Mouse (Mus musculus) olfactory bulb, adult 2 months (tissue): ENCODE measurements around the gene Plekhg5. TPM values are rescaled to one million over a fixed set of nuclear protein-coding genes. Genes with fewer than 3 reads are reported as not detected.

Experiments
- H3K27ac ChIP-seq: fragments of 200-500 bp; 2 replicates; pipeline ENCODE4 v1.5.1; 2012; ENCODE audit warnings: low read depth, low read length; ENCODE audit not compliant: insufficient read depth
- H3K4me1 ChIP-seq: fragments of 200-500 bp; 2 replicates; pipeline ENCODE4 v1.6.1; 2012; ENCODE audit warnings: low read length; ENCODE audit not compliant: control insufficient read depth, insufficient read depth
- H3K4me3 ChIP-seq: fragments of 200-500 bp; 2 replicates; pipeline ENCODE4 v1.5.1; 2012; ENCODE audit warnings: mild to moderate bottlenecking, low read depth, low read length, moderate library complexity; ENCODE audit not compliant: insufficient read depth
- CTCF ChIP-seq: fragments of 200-500 bp; IDR thresholded peaks from 2 replicates; pipeline ENCODE4 v1.5.1; 2012; ENCODE audit warnings: low read depth, mild to moderate bottlenecking, low read length, moderate library complexity; ENCODE audit not compliant: insufficient read depth
- POLR2A ChIP-seq: fragments of 200-500 bp; IDR thresholded peaks from 2 replicates; pipeline ENCODE4 v1.6.1; 2012; ENCODE audit warnings: mild to moderate bottlenecking, low read depth, low read length, moderate library complexity; ENCODE audit not compliant: insufficient read depth
- WGBS: fragments of 180-500 bp; shearing (Covaris S2); methylation state at CpG from one replicate; pipeline ENCODE4 v1.1.7; 2018; 5-methylcytosine and 5-hydroxymethylcytosine counted together
- polyA plus RNA-seq: library from polyadenylated mRNA; stranded (reverse); fragments of >200 nt; gene quantifications from 2 replicates; pipeline ENCODE4 v1.2.4, GENCODE M21; 2012; ENCODE audit warnings: low replicate concordance; ENCODE audit not compliant: missing spikeins, insufficient read depth, insufficient read length

The Plekhg5 gene
- polyA plus RNA-seq, 1 experiment: not detected

DNA sequence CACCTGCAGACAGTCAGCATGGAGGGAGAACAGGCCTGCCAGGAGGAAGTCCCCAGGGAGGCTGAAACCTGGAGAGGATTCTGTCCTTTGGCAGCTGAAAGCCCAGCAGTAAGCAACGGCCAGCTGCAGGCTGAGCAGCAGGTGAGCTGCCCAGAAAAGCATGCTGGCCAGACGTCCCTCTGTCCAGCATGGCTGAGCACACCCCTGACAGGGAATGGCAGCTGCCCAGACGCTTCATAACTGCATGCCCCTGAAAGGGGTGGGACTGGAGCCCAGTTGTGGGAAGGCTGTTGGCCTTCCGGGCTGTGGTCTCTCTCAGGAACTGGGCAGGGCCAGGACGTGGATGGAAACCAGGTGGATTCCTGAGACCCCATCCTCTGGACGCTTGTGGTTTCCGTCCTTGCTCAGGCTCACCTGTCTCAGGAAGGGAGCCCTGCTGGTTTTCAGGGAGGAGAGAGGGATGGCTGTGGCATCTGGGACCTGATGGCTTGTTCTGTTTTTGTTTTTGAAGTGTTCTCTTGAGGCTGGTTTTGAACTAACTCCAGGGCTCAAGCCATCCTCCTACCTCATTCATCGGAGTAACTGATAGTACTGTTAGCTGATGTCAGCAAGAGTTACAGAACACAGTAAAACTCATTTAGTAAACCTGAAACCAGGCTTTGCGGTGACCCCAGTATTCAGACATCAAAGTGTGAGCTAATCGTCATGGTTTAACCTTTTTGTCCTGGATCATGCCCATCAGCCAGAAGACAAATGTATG, 33.9 kb upstream of the Plekhg5 start, which contains the start of gene Tas1r1:
Tas1r1 (minus strand) TSS at position 344 of the 760 bp plus-strand sequence.
- WGBS: 45% methylated on average over 10 of the region's 10 CpGs
- H3K4me1 ChIP-seq: peaks cover 14% of the 10 kb centered on the region
- peak within 1 kb of the TSS; percentile 99 for H3K4me3 ChIP-seq
- TF ChIP-seq CTCF: no peak
- TF ChIP-seq POLR2A: no peak
- no peak within 1 kb of the TSS for H3K27ac ChIP-seq

DNA sequence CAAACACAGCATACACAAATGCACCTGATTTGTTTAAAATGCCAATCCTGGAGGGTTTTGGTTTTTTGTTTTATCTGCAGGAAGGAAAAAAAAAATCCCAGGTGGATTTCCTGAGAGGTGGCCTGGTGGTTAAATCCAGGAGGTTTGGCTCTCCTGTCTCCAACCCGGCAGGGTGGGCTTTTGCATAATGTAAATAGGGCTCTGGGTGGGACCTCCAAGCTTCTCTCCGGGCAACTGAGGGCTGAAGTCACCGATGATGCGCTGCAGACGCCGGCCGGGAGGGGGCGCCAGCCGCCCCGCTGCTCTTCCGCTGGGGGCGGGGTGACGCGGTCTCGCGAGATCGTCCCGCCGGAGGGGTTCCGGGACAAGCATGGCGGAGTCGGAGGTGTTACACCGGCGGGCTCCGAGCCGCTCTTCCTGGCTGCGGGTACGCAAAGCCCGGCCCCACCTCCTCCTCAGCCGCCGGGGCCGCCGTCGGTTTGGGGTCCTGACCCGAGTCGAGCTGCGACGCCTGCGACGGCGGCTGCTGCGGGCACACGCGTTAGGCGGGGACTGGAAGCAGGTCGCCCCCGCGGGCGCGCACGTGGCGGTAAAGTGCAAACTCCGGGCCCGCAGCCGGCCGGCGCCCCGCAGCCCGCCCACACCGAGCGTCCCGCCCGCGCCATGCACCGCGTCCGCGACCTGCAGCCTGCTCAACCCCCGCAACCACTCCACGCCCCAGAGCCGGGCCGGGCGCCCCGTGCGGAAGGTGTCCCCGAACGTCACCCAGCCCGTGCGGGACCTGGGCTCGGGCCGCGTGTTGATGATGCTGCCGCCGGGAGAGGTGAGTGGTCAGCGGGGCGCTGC, 33.1 kb upstream of the Plekhg5 start, which contains the start of gene Nol9:
Nol9 (plus strand) TSS at position 337 of the 846 bp plus-strand sequence.
- H3K4me1 ChIP-seq: peaks cover 14% of the 10 kb centered on the region
- TF ChIP-seq CTCF: peak; percentile 84
- peak; percentile 78 for TF ChIP-seq POLR2A
- H3K4me3 ChIP-seq: peak within 1 kb of the TSS; percentile 99
- no peak within 1 kb of the TSS for H3K27ac ChIP-seq
- under 1% methylated on average over 86 of the region's 86 CpGs for WGBS

DNA sequence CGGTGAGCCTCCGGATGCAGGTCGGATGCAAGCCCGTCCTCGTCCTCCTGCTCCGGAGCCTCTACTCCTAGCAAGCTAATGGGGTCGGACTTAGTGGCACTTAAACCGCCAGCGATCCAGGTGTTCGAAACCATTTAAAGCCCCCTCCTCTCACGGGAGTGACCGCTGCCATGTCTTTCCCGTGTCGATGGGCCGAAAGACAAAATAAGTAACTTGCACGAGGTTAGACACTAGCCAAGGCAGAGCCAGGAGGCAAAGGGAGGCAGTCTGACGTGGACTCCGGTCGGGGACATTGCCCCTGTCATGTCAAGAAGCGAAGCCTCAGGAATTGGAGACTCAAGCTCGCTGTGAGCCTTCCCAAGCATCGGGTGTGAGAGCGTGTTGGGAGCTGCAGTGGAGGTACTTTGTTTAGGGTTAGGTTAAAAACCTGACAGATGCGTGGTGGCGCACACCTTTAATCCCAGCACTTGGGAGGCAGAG, 32.4 kb upstream of the Plekhg5 start:
- no peak for TF ChIP-seq CTCF
- no peak for TF ChIP-seq POLR2A
- H3K4me1 ChIP-seq: peaks cover 14% of the 10 kb centered on the region
- H3K4me3 ChIP-seq: peak overlapping the region; percentile 99
- WGBS: 3% methylated on average over 25 of the region's 25 CpGs
- H3K27ac ChIP-seq: no peak overlapping the region

DNA sequence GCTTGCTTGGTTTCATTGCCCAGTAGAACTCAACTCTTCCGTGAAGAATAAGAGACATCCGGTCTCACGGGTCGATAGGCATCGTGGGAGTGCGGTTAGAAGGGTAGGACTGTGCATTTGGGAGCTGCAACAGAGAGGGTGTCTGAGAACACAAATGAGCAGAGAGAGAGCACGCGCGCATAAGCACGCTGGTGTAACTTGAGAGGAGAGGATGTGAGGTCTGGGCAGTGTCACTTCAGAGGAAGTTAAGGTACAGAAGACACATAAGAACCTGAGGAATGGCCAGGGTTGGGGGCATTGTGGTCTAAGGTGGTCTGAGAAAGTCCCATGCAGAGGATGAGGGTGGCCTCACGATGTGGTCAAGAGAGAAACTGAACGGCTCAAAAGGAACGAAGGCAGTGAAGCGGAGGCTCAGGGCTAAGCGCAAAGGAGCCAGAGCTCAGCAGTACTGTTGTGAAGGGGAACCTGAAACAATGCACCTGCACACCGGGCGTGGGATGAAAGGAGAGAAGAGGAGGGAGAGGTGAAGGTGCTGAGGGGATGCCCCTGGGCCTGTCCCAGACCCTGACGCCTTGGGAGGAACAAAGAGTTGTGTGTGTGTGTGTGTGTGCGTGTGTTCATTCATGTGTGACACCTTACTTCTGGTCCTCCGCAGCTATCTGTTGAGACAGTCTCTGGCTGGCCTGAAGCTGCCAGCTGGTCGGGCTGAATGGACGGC, 30.2 kb upstream of the Plekhg5 start:
- TF ChIP-seq CTCF: no peak
- TF ChIP-seq POLR2A: no peak
- Histone ChIP-seq H3K4me1 (peaks cover 14% of the 10 kb centered on the region), H3K27ac (no peak overlapping the region), H3K4me3 (no peak overlapping the region)
- WGBS: 94% methylated on average over 22 of the region's 22 CpGs

DNA sequence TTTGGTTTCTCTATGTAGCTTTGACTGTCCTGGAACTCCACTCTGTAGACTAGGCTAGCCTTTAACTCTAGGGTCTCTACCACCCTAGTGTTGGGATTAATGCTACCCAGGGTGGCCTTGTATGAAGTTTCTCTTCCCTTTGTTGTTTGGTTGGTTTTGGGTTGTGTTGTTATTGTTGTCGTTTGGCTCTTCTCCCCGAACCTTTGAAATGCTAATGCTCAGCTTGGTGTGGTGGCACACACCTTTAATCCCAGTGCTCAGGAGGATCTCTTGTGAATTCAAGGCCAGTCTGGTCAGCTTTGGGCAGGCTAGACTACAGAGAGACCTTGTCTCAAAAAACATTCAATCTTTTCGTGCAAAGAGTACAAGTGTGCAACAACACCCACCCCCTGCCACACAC, 29.1 kb upstream of the Plekhg5 start:
- Histone ChIP-seq H3K27ac (no peak overlapping the region), H3K4me1 (peaks cover 14% of the 10 kb centered on the region), H3K4me3 (no peak overlapping the region)
- TF ChIP-seq CTCF: no peak
- no peak for TF ChIP-seq POLR2A
- WGBS: 76% methylated on average over 3 of the region's 3 CpGs

DNA sequence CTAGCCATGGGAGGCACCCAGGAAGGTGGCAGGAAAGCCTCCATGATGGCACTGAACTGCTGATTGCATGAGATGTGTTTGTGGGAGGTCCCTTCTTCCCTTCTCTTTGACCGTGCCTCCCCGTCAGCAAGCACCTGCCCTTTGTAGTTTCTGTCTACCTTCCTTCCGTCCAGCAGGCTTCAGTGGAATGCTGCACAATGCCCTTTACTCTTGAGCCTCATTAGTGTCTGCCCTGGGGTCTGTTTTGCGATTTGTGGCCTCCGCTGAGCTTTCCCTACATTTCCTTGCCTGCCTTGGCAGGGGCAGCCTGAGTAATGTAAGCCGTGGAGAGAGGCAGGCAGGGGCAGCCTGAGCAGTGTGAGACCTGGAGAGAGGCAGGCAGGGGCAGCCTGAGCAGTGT, 27.7 kb upstream of the Plekhg5 start:
- no peak overlapping the region for H3K4me3 ChIP-seq
- peaks cover 14% of the 10 kb centered on the region for H3K4me1 ChIP-seq
- TF ChIP-seq POLR2A: no peak
- TF ChIP-seq CTCF: no peak
- H3K27ac ChIP-seq: no peak overlapping the region
- WGBS: 65% methylated on average over 6 of the region's 6 CpGs

DNA sequence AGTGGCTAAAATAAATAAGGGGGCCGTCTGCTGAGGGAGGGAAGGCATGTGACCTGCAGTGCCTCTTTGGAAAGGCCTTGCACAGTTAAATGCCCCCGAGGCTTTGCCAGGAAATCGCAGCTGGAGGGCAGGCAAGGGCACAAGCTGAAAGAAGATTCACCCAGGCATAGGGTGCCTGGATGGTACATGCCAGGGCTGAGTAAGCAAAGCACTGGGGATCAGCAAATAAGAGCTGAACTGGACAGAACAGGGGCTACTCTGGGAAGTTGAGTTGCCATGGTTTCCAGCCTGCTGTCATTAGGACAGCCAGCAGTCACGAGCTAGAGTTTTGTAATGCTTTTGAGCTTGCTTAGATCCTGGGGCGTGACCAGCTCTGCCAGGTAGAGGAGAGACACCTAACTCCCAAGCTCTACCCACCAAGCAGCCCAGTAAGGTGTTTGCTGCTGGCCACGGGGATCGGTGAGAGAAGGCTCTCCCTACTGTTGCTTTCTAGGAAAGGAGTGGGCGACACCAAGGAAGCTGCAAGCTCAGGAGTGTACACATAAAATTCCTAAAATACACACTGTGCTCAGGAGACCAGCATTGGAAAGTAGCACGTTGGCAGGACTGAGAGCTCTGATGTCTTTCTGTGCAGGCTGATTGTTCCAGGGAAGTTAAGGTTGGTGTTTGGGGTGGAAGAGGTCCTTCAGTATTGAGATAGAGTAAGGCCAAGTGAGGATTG, 9.7 kb upstream of the Plekhg5 start:
- no peak for TF ChIP-seq POLR2A
- no peak for TF ChIP-seq CTCF
- no peak overlapping the region for H3K4me3 ChIP-seq
- WGBS: 54% methylated on average over 9 of the region's 9 CpGs
- no peak overlapping the region for H3K27ac ChIP-seq
- peaks cover 3% of the 10 kb centered on the region; the same call in 1 of the 2 replicates for H3K4me1 ChIP-seq

DNA sequence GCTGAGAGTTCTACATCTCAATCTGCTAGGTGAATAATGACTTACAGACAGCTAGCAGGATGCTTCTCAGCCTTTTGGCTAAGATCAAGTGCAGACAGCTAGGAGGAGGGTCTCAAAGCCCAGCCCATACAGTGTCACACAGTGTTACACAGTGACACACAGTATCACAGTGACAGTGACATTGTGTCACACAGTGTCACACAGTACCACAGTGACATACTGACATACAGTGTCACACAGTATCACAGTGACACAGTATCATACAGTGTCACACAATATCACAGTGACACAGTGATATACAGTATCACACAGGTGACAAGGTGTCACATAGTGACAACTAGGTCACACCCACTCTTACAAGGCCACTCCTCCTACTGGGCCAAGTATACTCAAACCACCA, 5.0 kb upstream of the Plekhg5 start:
- Histone ChIP-seq H3K4me3 (no peak overlapping the region), H3K4me1 (peaks cover 8% of the 10 kb centered on the region), H3K27ac (no peak overlapping the region)
- TF ChIP-seq POLR2A: no peak
- no peak for TF ChIP-seq CTCF
